Mouse (Mus musculus): ENCODE data around the gene Cdk15.

DNA sequence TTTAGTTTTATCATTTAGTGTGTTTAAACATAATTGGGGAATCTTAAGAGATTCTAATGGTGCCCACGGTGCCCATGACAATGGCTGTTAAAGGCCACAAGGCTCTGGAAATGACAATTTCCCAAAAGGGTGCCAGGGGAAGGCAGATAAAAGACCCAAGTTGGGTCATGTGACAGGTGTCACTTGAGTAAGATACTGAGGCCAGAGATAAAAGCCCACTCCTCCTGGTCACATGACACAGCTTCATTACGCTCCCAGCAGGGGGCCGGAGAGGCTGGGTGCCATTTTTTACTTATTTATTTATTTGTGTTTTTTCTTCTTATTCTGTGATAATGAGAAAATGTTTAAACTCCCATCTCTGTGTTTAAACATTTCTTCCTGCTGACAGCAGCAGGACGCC, 104.8 kb downstream of the Cdk15 start:
- TF ChIP-seq POLR2A (IDR thresholded peaks at IDR 0.05; ENCODE audit: insufficient read depth, low read depth, low read length) (no peak), CTCF (IDR thresholded peaks at IDR 0.05) (no peak)
